Mouse (Mus musculus) left cerebral cortex, postnatal 36 days (tissue): ENCODE data around the gene Raet1e. TPM values are rescaled to one million over a fixed set of nuclear protein-coding genes. Genes with fewer than 3 reads are reported as not detected.
A peak's percentile ranks its signal among the peaks of the same experiment; 100 is the strongest.
"Not testable (repeated sequence)": the region's sequence is repeated elsewhere in the genome, so short reads cannot be mapped to it uniquely, and the experiment has no call there.

Experiments used
- DNase-seq, 2 experiments: peaks; one replicate each; pipeline ENCODE4 v3.0.0; 2021 to 2022; ENCODE audit warnings: low spot score in 2 of 2, mixed read lengths in 1 of 2
- intact Hi-C: fragments of 180-260 bp; cut with DNase I; formaldehyde crosslinking; loops from one replicate; pipeline ENCODE4 v1.15.1; 2025
- total RNA-seq, 2 experiments: library from RNA; stranded (reverse); gene quantifications; 2 replicates each; pipeline ENCODE4 v1.2.3; 2021

Gene Raet1e
- total RNA-seq, 2 experiments from 2014 or later, result not detected

DNA sequence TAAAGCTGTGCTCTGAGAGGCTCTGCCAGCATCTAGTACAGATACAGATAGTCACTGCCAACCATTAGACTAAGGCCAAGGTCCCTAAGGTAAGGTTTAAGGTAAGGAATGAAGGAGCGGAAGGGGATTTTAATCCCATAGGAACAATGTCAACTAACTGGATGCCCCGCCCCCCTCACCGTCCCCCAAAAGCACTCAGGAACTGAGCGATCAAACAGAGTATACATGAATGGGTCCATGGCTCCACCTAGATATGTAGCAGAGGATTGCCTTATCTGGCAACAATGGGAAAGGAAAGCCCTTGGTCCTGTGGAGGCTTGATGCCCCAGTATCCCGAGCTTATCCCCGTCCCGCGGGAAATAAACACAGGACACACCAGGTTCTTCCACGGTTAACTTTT is 4.9 kb downstream of the Raet1e start:
- DNase-seq, result not testable (repeated sequence)
- intact Hi-C loops, result loop anchor here (5.0 kb wide), 1 partner anchor 131 kb away; no protein-coding TSS in a partner anchor

DNA sequence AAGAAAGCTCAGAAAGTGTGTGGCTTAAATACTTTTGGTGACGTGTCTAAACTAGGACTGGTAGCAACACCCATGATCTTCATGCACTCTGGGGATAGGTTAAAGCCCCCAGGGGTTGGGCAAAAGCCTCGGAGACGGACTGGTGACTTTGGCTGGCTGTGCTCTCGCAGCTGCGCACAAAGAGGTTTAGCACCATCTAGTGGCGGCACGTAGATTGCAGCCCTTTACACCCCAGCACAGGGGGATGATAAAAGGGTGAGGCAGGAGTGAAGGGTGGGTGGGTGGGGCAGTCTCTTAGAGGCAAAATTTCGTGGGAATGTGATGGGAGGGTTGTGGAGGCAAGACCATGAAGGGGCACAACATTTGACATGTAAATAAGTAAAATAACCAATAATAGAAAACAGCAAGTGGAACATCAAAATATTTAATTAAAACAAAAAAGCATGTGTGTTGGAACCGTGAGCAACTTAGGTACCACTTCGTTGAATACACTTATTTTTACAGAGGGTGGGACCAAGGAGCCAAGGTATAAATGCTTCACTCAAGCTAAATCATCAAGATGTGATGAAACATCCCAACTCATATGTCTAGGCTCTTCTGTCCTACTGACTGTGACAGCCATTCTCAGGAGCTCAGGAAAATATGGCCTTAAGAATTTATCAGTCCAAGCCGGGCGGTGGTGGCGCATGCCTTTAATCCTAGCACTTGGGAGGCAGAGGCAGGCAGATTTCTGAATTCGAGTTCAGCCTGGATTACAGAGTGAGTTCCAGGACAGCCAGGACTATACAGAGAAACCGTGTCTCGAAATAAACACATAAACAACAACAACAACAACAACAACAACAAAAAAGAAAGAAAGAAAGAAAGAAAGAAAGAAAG is 5.6 kb downstream of the Raet1e start:
- DNase-seq, result peak; percentile 57 to 68
- intact Hi-C loops, result loop anchor here (5.0 kb wide), 1 partner anchor 132 kb away; no protein-coding TSS in a partner anchor

DNA sequence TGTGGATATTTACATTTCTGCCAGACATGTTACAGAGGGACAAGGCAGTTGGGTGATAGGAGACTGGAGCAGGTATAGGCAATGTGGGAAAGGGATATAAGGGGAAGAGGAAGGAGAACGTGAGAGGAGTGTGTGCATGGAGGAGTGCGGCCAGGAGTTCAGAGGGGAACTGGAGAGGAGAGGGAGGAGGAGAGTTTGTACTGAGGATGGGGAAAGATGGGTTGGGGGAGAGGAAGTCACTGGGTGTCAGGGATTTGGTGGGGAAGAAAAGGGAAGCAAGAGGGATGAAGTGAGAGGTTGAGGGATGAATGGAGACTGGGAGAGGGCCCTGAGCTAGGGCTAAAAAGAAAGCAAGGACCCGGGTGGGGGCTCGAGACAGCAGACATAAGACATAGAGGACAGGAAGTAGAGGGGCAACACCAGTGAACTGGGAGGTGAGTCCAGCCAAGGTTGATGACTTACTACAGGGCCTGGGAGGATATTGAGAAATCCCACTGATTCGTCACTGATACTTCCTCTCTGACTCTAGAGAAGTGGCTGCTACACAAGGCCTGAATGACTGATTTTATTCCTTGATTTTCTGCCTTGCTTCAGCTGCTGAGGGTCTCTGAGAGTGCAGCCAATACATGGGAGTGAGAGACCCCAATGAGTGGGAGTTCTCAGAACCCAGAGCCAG is 7.1 kb downstream of the Raet1e start:
- DNase-seq, intact Hi-C loops: not testable (repeated sequence)

DNA sequence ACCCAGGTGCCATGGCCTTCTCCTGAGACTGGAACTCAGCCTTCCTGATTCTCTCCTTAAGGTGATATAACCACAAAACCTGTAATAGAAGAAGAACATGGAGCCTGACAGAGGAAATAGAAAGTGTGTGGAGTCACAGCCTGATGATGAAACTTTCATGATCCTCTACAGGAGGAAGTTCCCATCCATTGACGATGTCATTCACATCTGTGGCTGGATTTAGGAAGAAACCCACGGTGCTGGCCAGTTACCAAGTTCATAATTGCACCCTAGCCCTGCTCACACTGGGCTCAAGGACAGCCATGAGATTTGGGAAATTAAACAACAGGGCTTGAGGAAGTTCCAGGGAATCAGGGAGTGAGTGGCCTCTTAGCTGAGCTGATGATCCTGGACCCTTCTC is 7.7 kb downstream of the Raet1e start:
- intact Hi-C loops, DNase-seq: not testable (repeated sequence)

DNA sequence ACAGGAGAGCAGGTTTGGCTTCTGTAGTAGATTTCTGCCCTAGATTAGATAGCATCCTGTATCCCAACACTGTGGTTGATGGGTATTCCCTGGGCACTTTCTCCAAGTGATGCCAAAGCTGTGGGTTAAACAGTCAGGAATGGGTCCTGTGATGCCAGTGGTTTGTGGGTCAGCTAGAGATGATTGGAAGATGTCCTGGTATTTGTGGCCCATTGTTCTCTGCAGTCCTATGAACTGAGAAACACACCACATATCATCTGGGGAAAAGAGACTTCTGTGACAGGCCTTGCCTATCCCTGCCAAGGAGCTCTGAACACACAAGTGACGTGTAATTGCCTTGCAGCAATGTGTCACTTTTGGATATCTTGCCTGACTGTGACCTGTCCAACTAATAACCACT is 8.7 kb downstream of the Raet1e start:
- DNase-seq, intact Hi-C loops: not testable (repeated sequence)

DNA sequence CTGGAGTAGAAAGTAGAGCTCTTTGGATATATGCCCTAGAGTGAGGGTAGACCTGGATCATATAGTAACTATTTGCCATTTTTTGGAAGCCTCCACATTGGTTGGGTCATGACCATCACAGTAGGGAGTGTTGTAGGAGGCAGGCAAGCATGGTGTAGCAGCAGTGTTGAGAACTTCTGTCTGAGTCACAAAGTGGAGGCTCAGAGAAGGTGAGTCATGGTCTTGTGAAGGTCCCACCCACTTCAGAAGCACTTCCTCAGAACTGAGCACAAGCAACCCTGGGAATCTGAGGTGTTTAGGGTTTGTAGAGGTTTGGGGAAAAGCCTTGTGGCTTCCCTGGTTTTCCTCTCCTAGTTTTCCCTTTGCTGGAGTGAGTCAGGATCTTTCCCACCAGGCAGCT is 10.7 kb downstream of the Raet1e start:
- intact Hi-C loops, DNase-seq: not testable (repeated sequence)

DNA sequence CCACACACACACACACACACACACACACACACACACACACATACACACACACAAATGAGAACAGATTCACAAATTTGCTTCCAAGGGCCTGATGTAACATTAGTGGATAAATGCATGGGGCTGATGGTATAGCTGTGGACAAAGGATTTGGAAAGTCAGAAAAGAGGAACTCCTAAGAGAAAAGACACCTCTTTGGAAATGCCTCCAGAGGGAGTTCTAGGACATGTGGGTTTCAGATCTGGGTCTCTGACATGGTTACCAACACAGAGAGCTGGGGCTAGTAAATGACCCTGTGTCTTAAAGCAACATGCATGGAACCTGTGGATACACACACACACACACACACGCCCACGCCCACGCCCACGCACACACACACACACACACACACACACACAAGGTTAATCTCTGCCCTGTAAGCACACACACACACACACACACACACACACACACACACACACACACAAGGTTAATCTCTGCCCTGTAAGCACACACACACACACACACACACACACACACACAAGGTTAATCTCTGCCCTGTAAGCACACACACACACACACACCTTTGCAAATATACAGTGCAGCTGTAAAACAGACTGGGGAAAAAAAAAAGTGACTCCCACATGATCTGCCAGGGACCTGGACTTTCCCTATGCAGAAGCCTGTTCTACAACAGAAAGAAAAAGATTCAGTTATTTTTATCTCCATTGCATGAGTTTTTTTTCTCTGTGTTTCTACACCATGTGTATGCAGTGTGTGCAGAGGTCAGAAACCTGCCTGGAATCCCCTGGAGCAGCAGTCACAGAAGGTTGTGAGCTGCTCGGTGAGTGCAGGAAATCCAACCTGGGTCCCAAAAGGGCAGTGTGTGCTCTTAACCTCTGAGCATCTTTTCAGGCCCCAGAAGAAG is 14.3 kb downstream of the Raet1e start:
- intact Hi-C loops, DNase-seq: not testable (repeated sequence)

DNA sequence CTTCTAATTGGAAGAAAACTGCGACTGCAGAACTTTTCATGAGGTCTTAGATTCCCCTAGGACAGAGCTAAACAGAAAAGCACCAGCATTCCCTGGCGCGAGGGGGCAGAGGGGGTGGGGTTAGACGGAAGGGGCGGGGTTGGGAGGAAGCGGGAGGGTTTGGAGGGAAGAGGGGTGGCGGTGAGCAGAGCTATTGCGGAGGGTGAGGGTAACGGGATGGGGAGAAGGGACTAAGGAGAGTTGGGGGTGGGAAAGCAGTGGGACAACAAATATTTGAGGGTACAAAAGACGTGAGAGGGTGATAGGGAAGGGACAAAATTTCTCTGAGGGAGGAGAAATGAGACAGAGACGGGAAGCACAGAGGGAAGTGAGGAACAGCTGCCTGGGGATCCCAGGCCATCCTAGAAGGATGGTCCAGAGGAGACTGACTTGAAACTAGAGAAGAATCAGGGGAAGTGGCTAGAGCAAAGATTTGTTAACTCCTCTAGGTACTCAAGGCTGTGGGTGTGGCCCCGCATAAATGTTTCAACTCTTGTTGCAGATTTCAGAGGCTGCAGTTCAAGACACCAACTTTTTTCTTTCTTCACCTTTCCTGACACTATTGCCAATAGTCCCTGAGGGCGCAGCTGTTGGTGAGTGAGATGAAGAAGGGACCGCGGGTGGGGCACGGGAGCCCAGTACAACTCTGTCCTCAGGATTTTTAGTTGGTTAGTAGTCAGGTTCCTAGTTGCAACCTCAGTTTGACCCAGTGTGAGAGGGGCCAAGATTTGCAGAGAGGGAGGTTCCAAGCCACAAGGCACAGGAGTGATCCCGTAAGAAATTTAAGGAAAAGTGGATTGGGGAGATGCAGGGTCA is 15.2 kb downstream of the Raet1e start:
- intact Hi-C loops, DNase-seq: not testable (repeated sequence)

DNA sequence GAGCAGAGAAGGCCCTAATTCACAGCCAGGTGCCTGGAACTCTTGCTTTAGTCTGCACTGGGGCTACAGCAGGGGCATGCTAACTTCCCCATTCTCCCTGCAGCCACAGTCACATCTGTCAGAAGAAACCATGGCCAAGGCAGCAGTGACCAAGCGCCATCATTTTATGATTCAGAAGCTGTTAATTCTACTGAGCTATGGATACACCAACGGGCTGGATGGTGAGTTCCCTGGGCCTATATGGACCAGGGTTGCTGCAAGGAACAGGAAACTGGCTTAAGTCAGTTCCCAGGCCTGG is 15.8 kb downstream of the Raet1e start:
- DNase-seq, intact Hi-C loops: not testable (repeated sequence)

DNA sequence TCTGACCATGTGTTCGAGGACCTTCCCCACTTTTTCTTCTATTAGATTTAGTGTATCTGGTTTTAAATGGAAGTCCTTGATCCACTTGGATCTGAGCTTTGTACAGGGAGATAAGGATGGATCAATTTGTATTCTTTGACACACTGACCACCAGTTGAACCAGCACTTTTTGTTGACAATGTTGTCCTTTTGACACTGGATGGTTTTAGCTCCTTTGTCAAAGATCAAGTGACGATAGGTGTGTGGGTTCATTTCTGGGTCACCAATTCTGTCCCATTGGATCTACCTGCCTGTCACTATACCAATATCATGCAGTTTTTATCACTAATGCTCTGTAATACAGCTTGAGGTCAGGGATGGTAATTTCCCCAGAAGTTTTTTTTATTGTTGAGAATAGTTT is 18.1 kb downstream of the Raet1e start:
- intact Hi-C loops, DNase-seq: not testable (repeated sequence)

DNA sequence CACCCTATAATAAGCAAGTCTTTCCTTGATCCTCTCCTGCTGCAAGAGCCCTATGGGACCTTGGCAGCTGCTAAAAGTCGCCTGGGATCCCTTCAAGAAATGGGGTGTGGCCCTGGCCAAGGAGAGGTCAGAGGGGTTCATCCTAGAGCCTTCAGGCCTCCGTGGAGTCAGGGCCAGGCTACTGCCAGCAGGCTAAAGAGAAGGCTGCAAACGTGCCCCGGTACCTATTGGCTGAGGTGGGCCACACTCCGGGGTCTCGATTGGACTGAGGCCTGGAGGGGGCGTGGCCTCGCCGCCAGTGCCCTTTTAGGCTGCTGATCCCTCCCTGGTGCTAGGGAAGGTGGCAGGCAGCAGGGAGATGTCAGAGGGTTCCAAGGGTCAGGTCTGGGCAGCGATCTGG is 32.7 kb downstream of the Raet1e start:
- intact Hi-C loops, DNase-seq: not testable (repeated sequence)

DNA sequence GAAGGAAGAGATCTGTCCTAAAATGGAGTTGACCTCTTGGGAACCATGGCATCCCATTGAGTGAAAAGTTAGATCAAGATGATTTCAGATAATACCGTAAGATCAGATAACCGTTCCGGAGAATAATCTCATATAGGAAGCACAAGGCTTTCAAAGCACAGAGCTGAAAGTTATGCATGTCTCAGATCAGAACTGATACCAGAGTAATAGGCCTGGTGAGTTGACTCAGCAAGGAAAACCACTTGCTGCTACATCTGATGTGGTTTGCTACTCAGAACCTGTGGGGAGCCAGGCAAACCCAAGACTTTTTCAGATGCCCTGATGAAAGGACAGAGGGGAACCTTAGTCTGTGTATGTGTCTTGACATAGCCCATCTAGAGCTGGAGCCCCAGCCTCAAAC is 43.0 kb downstream of the Raet1e start:
- intact Hi-C loops, result loop anchor here (10.0 kb wide), 1 partner anchor 167 kb away; no protein-coding TSS in a partner anchor
- not testable (repeated sequence) for DNase-seq

DNA sequence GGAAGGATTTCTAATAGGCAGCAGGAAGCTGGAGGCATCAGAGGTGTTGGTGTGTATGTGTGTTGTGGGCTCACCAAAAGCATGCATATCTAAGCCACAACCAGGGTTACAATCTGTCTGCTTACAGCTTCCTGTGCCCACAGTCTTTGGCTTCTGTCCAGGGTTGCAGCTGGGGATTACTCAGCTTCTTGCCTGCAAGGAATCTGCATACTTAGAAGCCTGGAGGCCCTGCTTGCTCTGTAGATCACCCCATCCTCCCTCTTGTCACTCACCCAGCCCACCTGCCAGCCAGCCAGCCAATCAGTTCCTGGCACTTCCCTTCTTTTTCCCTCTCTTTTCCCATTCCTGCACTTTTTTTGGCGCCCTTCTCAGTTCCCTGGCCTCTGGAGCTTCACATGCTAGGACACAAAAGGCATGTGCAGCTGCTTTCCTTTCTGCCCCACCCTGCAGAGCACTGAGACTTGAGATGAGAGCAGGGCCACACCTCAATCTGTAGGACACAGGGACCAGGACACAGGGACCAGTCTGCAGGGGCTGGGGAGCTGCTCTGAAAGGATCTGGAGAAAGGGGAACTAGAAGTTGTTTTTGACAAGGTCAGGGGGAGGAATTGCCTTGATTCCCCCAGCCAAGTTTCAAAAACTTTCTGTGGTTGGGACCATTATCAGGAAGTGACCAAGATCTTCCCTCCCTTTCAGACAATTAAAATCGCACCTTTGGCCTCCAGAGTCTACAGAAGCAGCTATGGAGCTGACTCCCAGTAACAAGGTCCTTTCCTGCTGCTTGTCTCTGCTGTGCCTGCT is 44.6 kb downstream of the Raet1e start:
- not testable (repeated sequence) for DNase-seq
- intact Hi-C loops, result loop anchor here (10.0 kb wide), 1 partner anchor 168 kb away; no protein-coding TSS in a partner anchor

DNA sequence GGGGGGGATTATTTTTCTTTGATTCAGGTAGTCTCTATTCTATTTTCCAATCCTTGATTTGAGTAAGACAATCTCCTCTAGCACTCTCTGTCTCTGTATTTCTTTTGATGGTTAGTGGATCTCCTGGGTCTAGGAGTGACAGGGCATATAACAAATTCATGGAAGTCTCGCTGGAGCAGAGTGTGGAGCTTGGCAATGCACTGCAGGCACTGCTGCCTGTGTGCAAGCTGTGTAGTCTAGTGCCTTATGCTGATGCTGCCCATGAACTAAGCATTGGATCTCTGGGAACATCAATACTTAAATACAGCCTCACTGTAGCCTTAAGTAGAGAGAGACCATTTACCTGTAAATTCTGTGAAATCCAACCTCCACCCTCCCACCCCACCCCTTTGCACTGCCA is 48.1 kb downstream of the Raet1e start:
- DNase-seq, result not testable (repeated sequence)
- intact Hi-C loops, result loop anchor here (10.0 kb wide), 1 partner anchor 172 kb away; no protein-coding TSS in a partner anchor

DNA sequence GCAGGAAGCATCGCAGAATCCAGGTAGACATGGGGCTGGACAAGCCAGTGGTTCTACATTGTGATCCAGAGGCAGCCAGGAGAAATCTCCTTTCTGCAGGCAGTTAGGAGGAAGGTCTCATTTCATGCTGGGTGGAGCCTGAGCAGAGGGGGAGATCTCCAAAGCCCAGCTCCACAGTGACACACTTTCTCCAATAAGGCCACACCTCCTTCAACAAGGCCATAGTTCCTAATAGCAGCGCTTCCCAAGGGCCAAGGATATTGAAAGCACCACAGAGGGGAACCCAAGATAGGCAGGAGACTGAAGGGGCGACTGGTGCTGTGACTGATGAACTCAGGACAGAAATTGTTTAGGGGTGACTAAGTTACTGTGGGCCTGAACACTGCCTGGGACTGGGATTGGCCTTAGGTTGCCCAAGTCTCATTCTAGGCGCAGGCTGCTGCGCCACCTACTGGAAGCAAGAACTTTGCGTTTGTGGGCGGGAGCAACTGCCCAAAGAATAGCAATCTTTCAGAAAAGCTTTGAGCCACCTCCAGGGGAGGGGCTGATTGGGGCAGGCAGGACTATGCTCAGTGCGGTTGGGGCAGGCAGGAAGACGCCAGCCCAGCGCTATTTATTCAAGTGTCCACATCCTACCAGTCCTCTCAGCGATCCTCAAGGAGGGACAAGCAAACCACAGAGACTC is 53.8 kb downstream of the Raet1e start:
- intact Hi-C loops, result not testable (repeated sequence)
- peak in 1 of 2 experiments; percentile 20 for DNase-seq

DNA sequence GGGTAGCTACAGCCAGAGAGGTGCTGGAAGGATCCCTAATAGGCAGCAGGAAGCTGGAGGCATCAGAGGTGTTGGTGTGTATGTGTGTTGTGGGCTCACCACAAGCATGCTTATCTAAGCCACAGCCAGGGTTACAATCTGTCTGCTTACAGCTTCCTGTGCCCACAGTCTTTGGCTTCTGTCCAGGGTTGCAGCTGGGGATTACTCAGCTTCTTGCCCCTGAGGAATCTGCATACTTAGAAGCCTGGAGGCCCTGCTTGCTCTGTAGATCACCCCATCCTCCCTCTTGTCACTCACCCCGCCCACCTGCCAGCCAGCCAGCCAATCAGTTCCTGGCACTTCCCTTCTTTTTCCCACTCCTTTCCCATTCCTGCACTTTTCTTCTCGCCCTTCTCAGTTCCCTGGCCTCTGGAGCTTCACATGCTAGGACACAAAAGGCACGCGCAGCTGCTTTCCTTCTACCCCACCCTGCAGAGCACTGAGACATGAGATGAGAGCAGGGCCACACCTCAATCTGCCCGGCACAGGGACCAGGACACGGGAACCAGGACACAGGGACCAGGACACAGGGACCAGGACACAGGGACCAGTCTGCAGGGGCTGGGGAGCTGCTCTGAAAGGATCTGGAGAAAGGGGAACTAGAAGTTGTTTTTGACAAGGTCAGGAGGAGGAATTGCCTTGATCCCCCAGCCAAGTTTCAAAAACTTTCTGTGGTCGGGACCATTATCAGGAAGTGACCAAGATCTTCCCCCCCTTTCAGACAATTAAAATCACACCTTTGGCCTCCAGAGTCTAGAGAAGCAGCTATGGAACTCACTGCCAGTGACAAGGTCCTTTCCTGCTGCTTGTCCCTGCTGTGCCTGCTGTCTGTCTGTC is 65.3 kb downstream of the Raet1e start:
- intact Hi-C loops, result not testable (repeated sequence)
- peak in 1 of 2 experiments; percentile 5 for DNase-seq
